Mouse (Mus musculus) ES-Bruce4 (cell line): Measurements from ENCODE around the gene Lpin2. TPM values are rescaled to one million over a fixed set of nuclear protein-coding genes. Genes with fewer than 3 reads are reported as not detected.

Source experiments
- H3K27ac ChIP-seq: 2 replicates; pipeline ENCODE4 v1.5.1; 2012; ENCODE audit warnings: low read length, inconsistent platforms; ENCODE audit not compliant: insufficient read depth
- H3K27me3 ChIP-seq: 2 replicates; pipeline ENCODE4 v1.6.1; 2012; ENCODE audit warnings: mild to moderate bottlenecking, low read length, inconsistent platforms; ENCODE audit not compliant: control insufficient read depth, poor library complexity, insufficient read depth, severe bottlenecking
- H3K36me3 ChIP-seq: 2 replicates; pipeline ENCODE4 v1.6.1; 2012; ENCODE audit warnings: inconsistent platforms, mild to moderate bottlenecking, low read length, moderate library complexity; ENCODE audit not compliant: control insufficient read depth, poor library complexity, insufficient read depth, severe bottlenecking
- H3K4me1 ChIP-seq: one replicate; pipeline ENCODE4 v1.8.1; 2011; ENCODE audit warnings: low read length; ENCODE audit not compliant: control insufficient read depth, insufficient read depth
- H3K4me3 ChIP-seq: 2 replicates; pipeline ENCODE4 v1.5.1; 2011; ENCODE audit warnings: low read depth, mild to moderate bottlenecking, low read length
- H3K9ac ChIP-seq: 2 replicates; pipeline ENCODE4 v1.6.1; 2012; ENCODE audit warnings: low read depth, mild to moderate bottlenecking, inconsistent platforms; ENCODE audit not compliant: poor library complexity, severe bottlenecking
- H3K9me3 ChIP-seq: replicated peaks from 2 replicates; pipeline ENCODE4 v1.6.1; 2012; ENCODE audit warnings: mild to moderate bottlenecking, low read length, inconsistent platforms; ENCODE audit not compliant: control insufficient read depth, poor library complexity, insufficient read depth, severe bottlenecking
- CTCF ChIP-seq: IDR thresholded peaks from one replicate; pipeline ENCODE4 v1.8.1; 2011; ENCODE audit warnings: low read depth, low read length
- EP300 ChIP-seq: IDR thresholded peaks from 2 replicates; pipeline ENCODE4 v1.6.1; 2011; ENCODE audit warnings: low read depth, low read length; ENCODE audit not compliant: insufficient read depth
- POLR2A ChIP-seq: IDR thresholded peaks from one replicate; pipeline ENCODE4 v1.8.1; 2011; ENCODE audit warnings: low read length; ENCODE audit not compliant: insufficient read depth
- polyA plus RNA-seq: library from polyadenylated mRNA; stranded (reverse); fragments of >200 nt; gene quantifications from 2 replicates; pipeline ENCODE4 v1.2.4, GENCODE M21; 2011; ENCODE audit warnings: low read depth; ENCODE audit not compliant: missing spikeins, insufficient read depth, insufficient read length

Lpin2 gene
- polyA plus RNA-seq, 1 experiment = 19.2 TPM

DNA sequence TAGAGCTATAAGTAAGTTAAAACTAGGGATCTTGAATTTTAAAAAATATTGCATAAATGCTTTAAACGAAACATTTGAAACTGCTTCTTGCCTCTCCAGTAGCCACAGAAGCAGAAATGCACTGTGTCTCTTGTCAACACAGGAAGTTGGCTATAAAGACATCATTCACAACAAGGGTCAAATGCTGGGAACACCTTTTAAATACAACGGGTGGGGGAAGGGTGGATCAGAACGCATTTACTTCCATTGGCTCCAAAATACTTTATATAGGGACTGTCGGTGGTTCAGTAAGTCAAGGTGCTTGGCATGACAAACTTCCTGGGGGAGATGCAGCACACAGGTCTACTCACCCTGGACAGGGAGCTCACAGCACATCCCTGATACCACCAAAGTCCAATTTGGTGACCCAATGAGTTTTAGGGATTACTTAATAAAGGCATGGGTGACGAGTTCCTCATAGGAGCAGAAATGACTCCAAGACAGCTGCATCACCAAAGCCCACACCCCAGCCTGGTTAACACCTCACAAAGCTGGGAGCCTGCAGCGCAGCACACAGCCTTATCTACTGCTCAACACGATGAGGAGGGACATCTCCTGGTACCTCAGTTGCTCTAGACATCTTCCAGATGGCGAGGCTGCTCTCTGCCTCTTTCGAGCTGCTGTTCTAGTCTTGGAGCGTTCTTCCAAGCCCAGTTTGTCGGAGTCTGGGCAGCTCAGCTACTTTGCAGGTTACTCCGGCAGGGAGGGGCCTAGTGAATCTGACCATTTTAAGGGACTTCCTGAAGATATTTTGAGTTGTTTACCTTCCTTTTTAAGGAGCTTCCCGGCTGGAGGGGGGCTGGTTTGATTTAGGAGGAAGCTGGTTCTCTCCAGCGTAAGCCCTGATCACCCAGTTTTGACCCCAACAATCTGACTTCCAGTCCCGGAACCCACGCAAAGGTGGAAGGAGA is 45.7 kb upstream of the Lpin2 start:
- no peaks in the 10 kb centered on the region for H3K36me3 ChIP-seq
- no peaks in the 10 kb centered on the region for H3K4me1 ChIP-seq
- H3K4me3 ChIP-seq = no peak overlapping the region
- no peaks in the 10 kb centered on the region for H3K27me3 ChIP-seq
- TF ChIP-seq EP300 = no peak
- no peak for TF ChIP-seq POLR2A
- no peak for TF ChIP-seq CTCF
- H3K9ac ChIP-seq = no peak overlapping the region
- no peak overlapping the region for H3K27ac ChIP-seq
- H3K9me3 ChIP-seq = no peaks in the 10 kb centered on the region

DNA sequence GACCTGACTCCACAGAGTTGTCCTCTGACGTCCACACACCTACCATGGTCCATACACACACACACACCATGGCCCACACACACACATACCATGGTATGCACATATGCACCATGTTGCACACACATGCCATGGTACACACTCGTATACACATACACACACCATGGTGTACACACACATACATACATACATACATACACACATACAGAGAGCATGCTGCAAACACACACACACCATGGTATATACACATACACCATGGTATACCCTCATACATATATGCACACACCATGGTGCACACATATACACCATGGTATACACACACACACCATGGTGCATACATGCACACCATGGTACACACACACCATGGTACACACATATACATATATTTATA is 45.0 kb upstream of the Lpin2 start:
- Histone ChIP-seq H3K4me1 (no peaks in the 10 kb centered on the region), H3K9me3 (no peaks in the 10 kb centered on the region), H3K4me3 (no peak overlapping the region), H3K27me3 (no peaks in the 10 kb centered on the region), H3K27ac (no peak overlapping the region), H3K9ac (no peak overlapping the region), H3K36me3 (no peaks in the 10 kb centered on the region)
- TF ChIP-seq CTCF (no peak), EP300 (no peak)

DNA sequence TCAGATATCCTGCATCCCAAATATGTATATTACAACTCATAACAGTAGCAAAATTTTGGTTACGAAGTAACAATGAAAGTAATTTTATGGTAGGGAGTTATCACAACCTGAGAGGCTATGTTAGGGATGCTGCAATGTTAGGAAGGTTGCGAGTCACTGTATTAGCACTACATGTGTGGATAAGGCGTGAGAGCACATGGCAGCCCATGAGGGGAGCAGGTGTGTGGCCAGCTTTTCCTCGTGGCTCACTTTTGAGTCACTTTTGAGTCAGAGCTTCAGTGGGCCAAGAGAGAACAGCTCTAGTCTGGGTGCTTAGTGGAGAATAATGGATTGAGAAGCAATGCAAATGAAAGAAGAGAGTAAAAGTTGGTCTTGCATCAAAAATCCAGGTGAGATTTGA is 40.3 kb upstream of the Lpin2 start:
- Histone ChIP-seq H3K4me1 (no peaks in the 10 kb centered on the region), H3K27me3 (no peaks in the 10 kb centered on the region), H3K9ac (no peak overlapping the region), H3K4me3 (no peak overlapping the region), H3K27ac (no peak overlapping the region), H3K9me3 (no peaks in the 10 kb centered on the region), H3K36me3 (no peaks in the 10 kb centered on the region)
- TF ChIP-seq POLR2A = no peak
- TF ChIP-seq CTCF = no peak

DNA sequence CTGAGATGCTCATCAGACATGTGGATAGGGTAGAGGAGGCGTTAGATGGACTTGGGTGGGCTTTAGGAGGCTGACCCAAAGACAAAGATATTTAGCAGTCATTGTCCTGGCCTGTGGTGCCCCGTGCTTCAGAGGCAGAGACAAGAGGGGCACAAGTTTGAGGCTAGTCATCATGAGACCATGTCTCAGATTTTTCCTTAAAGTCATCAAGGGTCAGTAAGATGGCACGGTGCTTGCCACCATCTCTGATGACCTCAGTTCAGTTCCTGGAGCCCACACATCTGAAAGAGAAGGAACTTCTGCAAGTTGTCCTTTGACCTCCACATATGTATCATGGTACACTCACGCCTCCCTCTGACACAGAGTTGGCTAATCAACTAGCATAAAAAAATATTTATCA is 39.2 kb upstream of the Lpin2 start:
- no peak overlapping the region for H3K9ac ChIP-seq
- no peaks in the 10 kb centered on the region for H3K9me3 ChIP-seq
- H3K36me3 ChIP-seq = no peaks in the 10 kb centered on the region
- TF ChIP-seq EP300 = no peak
- no peak for TF ChIP-seq POLR2A
- no peak for TF ChIP-seq CTCF
- no peaks in the 10 kb centered on the region for H3K27me3 ChIP-seq
- no peak overlapping the region for H3K4me3 ChIP-seq
- H3K27ac ChIP-seq = no peak overlapping the region
- no peaks in the 10 kb centered on the region for H3K4me1 ChIP-seq

DNA sequence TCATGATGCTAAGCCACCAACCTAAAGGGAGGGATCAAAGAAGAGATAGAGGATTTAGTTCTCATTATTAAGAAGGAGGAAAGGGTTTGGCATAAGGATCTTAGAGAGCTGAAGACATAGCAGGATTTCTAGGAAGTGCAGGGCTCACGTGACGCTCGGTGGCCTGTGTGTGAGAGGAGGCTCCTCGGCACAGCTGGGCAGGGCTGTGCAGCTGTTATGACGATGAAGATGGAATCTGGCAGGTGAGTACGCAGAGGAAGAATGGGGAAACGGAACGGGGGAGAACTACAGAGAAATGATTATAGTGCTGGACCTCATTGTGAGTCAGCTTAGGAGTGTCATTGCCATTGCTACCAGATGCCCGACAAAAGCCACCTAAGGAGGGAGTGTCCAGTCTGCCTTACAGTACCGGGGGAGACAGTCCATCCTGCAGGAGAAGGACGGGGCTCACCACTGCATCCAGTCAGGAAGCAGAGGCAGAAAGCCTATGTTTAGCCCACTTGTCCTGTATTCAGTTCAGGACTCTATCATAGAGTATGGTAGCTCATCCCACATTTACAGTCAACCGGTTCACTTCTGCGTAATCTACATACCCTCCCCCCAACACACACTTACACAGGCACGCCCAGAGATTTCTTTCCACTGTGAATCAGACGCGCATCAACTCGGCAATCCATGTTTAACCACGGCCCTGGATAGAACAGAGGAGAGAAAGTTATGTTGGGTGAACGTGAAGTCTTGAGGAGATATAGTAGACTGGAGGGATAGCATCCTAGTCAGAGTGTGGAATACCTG is 37.8 kb upstream of the Lpin2 start:
- Histone ChIP-seq H3K9ac (no peak overlapping the region), H3K4me1 (no peaks in the 10 kb centered on the region), H3K27me3 (no peaks in the 10 kb centered on the region), H3K4me3 (no peak overlapping the region), H3K36me3 (no peaks in the 10 kb centered on the region), H3K27ac (no peak overlapping the region), H3K9me3 (no peaks in the 10 kb centered on the region)
- TF ChIP-seq POLR2A = no peak
- no peak for TF ChIP-seq EP300
- TF ChIP-seq CTCF = no peak
